Mouse (Mus musculus): ENCODE measurements around the gene Eif5b.

DNA sequence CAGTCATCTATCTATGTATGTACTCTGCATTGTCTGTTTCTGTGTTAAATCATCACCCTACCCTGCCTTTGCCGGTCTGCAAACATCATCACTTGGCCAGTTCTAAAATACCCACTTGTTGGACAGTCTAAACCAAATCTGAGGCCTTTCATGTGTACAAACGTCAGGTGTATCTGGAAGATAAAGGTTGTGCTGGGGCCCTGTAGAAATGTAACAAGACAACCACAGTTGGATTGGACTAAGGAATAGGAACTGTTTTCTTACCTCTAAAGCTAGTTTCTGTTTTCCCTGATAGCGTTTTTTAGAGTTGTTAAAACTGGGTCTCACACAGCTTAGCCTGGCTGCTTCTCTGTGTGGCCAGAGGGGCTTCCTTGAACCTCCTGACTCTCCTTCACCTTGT, 1.7 kb downstream of the Eif5b start:
- TF ChIP-seq CTCF (IDR thresholded peaks at IDR 0.05; ENCODE audit: low read depth, low read length) (no peak), POLR2A (IDR thresholded peaks at IDR 0.05; ENCODE audit: borderline replicate concordance, low read depth, low read length) (no peak)
